ENCODE assay signal across 29 mouse cellular contexts in genomic region chr8:79141592-79141991, GRCm38 (mm10).
A peak's percentile ranks its signal among the peaks of the same experiment; 100 is the strongest.
DNase-seq lines count a peak whose midpoint lies in the region; ATAC-seq and TF ChIP-seq lines count a peak whose summit lies in the region.
"Had no signal": no experiment of that assay in that cellular context is flagged by ENCODE, and none has a peak within 500 bp of the region (broad histone marks: within the 10 kb centered on the region; RNA-seq: fewer than 3 reads in every experiment).

No protein-coding gene starts in this region.

- peak; percentile 30; the same call in 1 of the 2 replicates for ATAC-seq in forebrain, postnatal 0 days
- ATAC-seq in forebrain, embryonic 13.5 days: no peak
- no peak for ATAC-seq in intestine, embryonic 16.5 days
- ATAC-seq: intestine, postnatal 0 days; lung, postnatal 0 days; Patski had no signal

- H3K27me3 ChIP-seq in forebrain, postnatal 0 days (ENCODE audit: insufficient read depth, low read length): no peaks in the 10 kb centered on the region
- H3K27me3 ChIP-seq in forebrain, embryonic 13.5 days: no peaks in the 10 kb centered on the region
- no peaks in the 10 kb centered on the region for H3K27me3 ChIP-seq in intestine, embryonic 16.5 days (replicated peaks; ENCODE audit: control insufficient read depth, insufficient read depth, low read length)
- H3K27me3 ChIP-seq: embryonic facial prominence, embryonic 12.5 days; heart, embryonic 12.5 days; hindbrain, embryonic 13.5 days; liver, embryonic 13.5 days; megakaryocyte, embryonic 14.5 days; midbrain, embryonic 12.5 days; neural tube, embryonic 12.5 days; Patski had no signal

- H3K36me3 ChIP-seq in forebrain, postnatal 0 days (ENCODE audit: insufficient read depth): peaks cover 24% of the 10 kb centered on the region; the same call in 1 of the 2 replicates
- peaks cover 65% of the 10 kb centered on the region for H3K36me3 ChIP-seq in forebrain, embryonic 13.5 days (ENCODE audit: poor library complexity, severe bottlenecking)
- no peaks in the 10 kb centered on the region; the same call in 1 of the 2 replicates for H3K36me3 ChIP-seq in intestine, embryonic 16.5 days (ENCODE audit: control insufficient read depth, insufficient read depth, low read length)
- H3K36me3 ChIP-seq: liver, embryonic 13.5 days had no signal

- H3K4me1 ChIP-seq in forebrain, postnatal 0 days (ENCODE audit: insufficient read depth): no peaks in the 10 kb centered on the region
- no peaks in the 10 kb centered on the region for H3K4me1 ChIP-seq in forebrain, embryonic 13.5 days
- no peaks in the 10 kb centered on the region for H3K4me1 ChIP-seq in intestine, embryonic 16.5 days (ENCODE audit: control insufficient read depth, insufficient read depth, low read length)
- H3K4me1 ChIP-seq: embryonic facial prominence, embryonic 12.5 days; liver, embryonic 13.5 days; midbrain, embryonic 12.5 days; neural tube, embryonic 12.5 days had no signal

- no peaks in the 10 kb centered on the region for H3K9me3 ChIP-seq in forebrain, postnatal 0 days (ENCODE audit: low read length)
- no peaks in the 10 kb centered on the region for H3K9me3 ChIP-seq in forebrain, embryonic 13.5 days (replicated peaks)
- no peaks in the 10 kb centered on the region for H3K9me3 ChIP-seq in intestine, embryonic 16.5 days (ENCODE audit: control insufficient read depth, low read length)
- H3K9me3 ChIP-seq: embryonic facial prominence, embryonic 12.5 days; heart, embryonic 12.5 days; hindbrain, embryonic 13.5 days; liver, embryonic 13.5 days; megakaryocyte, embryonic 14.5 days; midbrain, embryonic 12.5 days; neural tube, embryonic 12.5 days had no signal

- H3K4me2 ChIP-seq in forebrain, postnatal 0 days (ENCODE audit: low read depth): 0 out of 2 replicates have a peak overlapping the region, but pooled peaks have one; percentile 3
- H3K4me2 ChIP-seq in forebrain, embryonic 13.5 days: no peak overlapping the region
- H3K4me2 ChIP-seq in intestine, embryonic 16.5 days (ENCODE audit: low read depth, low read length): no peak overlapping the region
- H3K4me2 ChIP-seq: embryonic facial prominence, embryonic 12.5 days; heart, embryonic 12.5 days; hindbrain, embryonic 13.5 days; liver, embryonic 13.5 days; midbrain, embryonic 12.5 days; neural tube, embryonic 12.5 days had no signal

- TF ChIP-seq CTCF in forebrain, postnatal 0 days (IDR thresholded peaks at IDR 0.05; ENCODE audit: low read depth): no peak

- WGBS in forebrain, postnatal 0 days: 72% methylated on average over 11 of the region's 11 CpGs
- WGBS in forebrain, embryonic 13.5 days: 90% methylated on average over 11 of the region's 11 CpGs
- 78% methylated on average over 11 of the region's 11 CpGs for WGBS in intestine, embryonic 16.5 days

- no peak for DNase-seq in forebrain, postnatal 0 days
- peak; percentile 26 to 28 for DNase-seq in layer of hippocampus, postnatal 36 days
- no peak for DNase-seq in layer of hippocampus, adult 11-12 months (ENCODE audit: low spot score)
- peak; percentile 49 to 53 for DNase-seq in right cerebral cortex, adult 2 months (ENCODE audit: low spot score in 2 of 2)
- DNase-seq in right cerebral cortex, postnatal 14 days: no peak
- DNase-seq: adrenal gland, postnatal 14 days; cerebellum, adult 11-12 months; cerebellum, adult 9-11 months; embryo, embryonic 11 days; heart, adult 2 months; heart, postnatal 4 days; kidney, adult 9 months; kidney, postnatal 10 days; liver, embryonic 13.5 days; lung, adult 18-20 months; lung, postnatal 4 days; thymus, postnatal 4 days had no signal

- 0 out of 2 replicates have a peak overlapping the region, but pooled peaks have one; percentile 50 for H3K27ac ChIP-seq in forebrain, postnatal 0 days (ENCODE audit: low read depth, low read length)
- H3K27ac ChIP-seq in forebrain, embryonic 13.5 days: no peak overlapping the region
- H3K27ac ChIP-seq in intestine, embryonic 16.5 days (ENCODE audit: low read length): no peak overlapping the region
- H3K27ac ChIP-seq: embryonic facial prominence, embryonic 12.5 days; heart, adult 2 months; hindbrain, embryonic 13.5 days; liver, embryonic 13.5 days; midbrain, embryonic 12.5 days; neural tube, embryonic 12.5 days had no signal

- no peak overlapping the region for H3K4me3 ChIP-seq in forebrain, postnatal 0 days (ENCODE audit: low read depth, low read length)
- H3K4me3 ChIP-seq in forebrain, embryonic 13.5 days: no peak overlapping the region
- no peak overlapping the region for H3K4me3 ChIP-seq in intestine, embryonic 16.5 days (ENCODE audit: low read length)
- H3K4me3 ChIP-seq: embryonic facial prominence, embryonic 12.5 days; heart, adult 2 months; heart, embryonic 12.5 days; hindbrain, embryonic 13.5 days; liver, embryonic 13.5 days; megakaryocyte, embryonic 14.5 days; midbrain, embryonic 12.5 days; myocyte; neural tube, embryonic 12.5 days had no signal

- no peak overlapping the region for H3K9ac ChIP-seq in forebrain, postnatal 0 days
- no peak overlapping the region for H3K9ac ChIP-seq in forebrain, embryonic 13.5 days
- H3K9ac ChIP-seq in intestine, embryonic 16.5 days (ENCODE audit: low read depth, low read length): no peak overlapping the region
- H3K9ac ChIP-seq: embryonic facial prominence, embryonic 12.5 days; heart, embryonic 12.5 days; hindbrain, embryonic 13.5 days; liver, embryonic 13.5 days; midbrain, embryonic 12.5 days; neural tube, embryonic 12.5 days had no signal

Comparison
In these comparisons a context has a peak if more than half of its experiments do, and no peak if none do; other contexts are left out.
1. DNase-seq: peak in layer of hippocampus, postnatal 36 days (2 of 2) and right cerebral cortex, adult 2 months (2 of 2); none in forebrain, postnatal 0 days (single experiment), layer of hippocampus, adult 11-12 months (single experiment) and right cerebral cortex, postnatal 14 days (single experiment).